Mouse (Mus musculus) thymus, adult 2 months (tissue): Measurements from ENCODE around the gene Hecw2. TPM values are rescaled to one million over a fixed set of nuclear protein-coding genes. Genes with fewer than 3 reads are reported as not detected.

Experiments used
- DNase-seq: peaks from one replicate; pipeline ENCODE4 v3.0.0; 2021
- H3K27ac ChIP-seq: fragments of 200-500 bp; 2 replicates; pipeline ENCODE4 v1.5.1; 2012; ENCODE audit warnings: low read length, control low read depth; ENCODE audit not compliant: control insufficient read depth, insufficient read depth
- H3K27me3 ChIP-seq: fragments of 200-500 bp; 2 replicates; pipeline ENCODE4 v1.6.1; 2012; ENCODE audit warnings: mild to moderate bottlenecking, low read length, moderate library complexity, mixed read lengths; ENCODE audit not compliant: control insufficient read depth, insufficient read depth
- H3K36me3 ChIP-seq: fragments of 200-500 bp; 2 replicates; pipeline ENCODE4 v1.6.1; 2012; ENCODE audit warnings: mild to moderate bottlenecking, low read length, moderate library complexity; ENCODE audit not compliant: control insufficient read depth, insufficient read depth
- H3K4me1 ChIP-seq: fragments of 200-500 bp; replicated peaks from 2 replicates; pipeline ENCODE4 v1.6.1; 2012; ENCODE audit warnings: low read length; ENCODE audit not compliant: control insufficient read depth, insufficient read depth
- H3K4me3 ChIP-seq: fragments of 200-500 bp; 2 replicates; pipeline ENCODE4 v1.5.1; 2012; ENCODE audit warnings: mild to moderate bottlenecking, low read length, control low read depth, moderate library complexity; ENCODE audit not compliant: control insufficient read depth, insufficient read depth
- CTCF ChIP-seq: fragments of 200-500 bp; IDR thresholded peaks from 2 replicates; pipeline ENCODE4 v1.5.1; 2012; ENCODE audit warnings: mild to moderate bottlenecking, control low read depth, low read length, moderate library complexity, borderline replicate concordance; ENCODE audit not compliant: control insufficient read depth, poor library complexity, insufficient read depth; ENCODE audit errors: extremely low read depth
- POLR2A ChIP-seq: fragments of 200-500 bp; IDR thresholded peaks from 2 replicates; pipeline ENCODE4 v1.6.1; 2012; ENCODE audit warnings: mild to moderate bottlenecking, low read length, control low read depth, moderate library complexity; ENCODE audit not compliant: control insufficient read depth, poor library complexity, insufficient read depth; ENCODE audit errors: extremely low read depth
- WGBS: fragments of 180-500 bp; shearing (Covaris S2); methylation state at CpG from one replicate; pipeline ENCODE4 v1.1.7; 2018; 5-methylcytosine and 5-hydroxymethylcytosine counted together
- polyA plus RNA-seq: library from polyadenylated mRNA; depleted of rRNA; stranded (reverse); fragments of >200 nt; gene quantifications from 2 replicates; pipeline ENCODE4 v1.2.3, GENCODE M21; 2012

Hecw2 gene
- polyA plus RNA-seq, 1 experiment: 0.55 TPM

- Histone ChIP-seq H3K27me3 (no peaks in the 10 kb centered on the region), H3K4me1 (no peaks in the 10 kb centered on the region), H3K4me3 (no peak overlapping the region), H3K36me3 (no peaks in the 10 kb centered on the region), H3K27ac (no peak overlapping the region)
- WGBS: 53% methylated on average over 5 of the region's 5 CpGs
- DNase-seq: no peak
- TF ChIP-seq POLR2A: no peak
Observed at GRCm38 (mm10) chr1:54005860-54006386, 189.0 kb downstream of the Hecw2 start.

DNA sequence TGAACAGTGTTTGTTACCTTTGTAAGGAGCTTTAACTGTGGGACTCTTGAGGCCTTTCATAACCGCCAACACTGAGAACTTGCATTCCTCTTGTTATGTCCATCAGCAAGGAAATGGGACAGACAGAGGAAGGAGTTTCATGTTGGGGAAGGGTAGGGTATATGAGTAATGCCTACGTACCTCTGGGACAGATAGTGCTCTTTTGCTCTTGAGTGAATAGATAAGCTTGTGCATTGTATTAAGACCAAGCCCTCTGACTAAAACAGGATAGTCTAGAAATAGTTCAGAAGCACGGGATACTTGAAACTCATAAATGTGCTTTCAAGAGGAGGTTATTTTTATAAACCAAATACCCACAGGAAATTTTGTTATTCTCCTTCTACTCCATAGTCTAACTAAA is 191.7 kb downstream of the Hecw2 start:
- no peaks in the 10 kb centered on the region for H3K27me3 ChIP-seq
- no peak overlapping the region for H3K27ac ChIP-seq
- H3K36me3 ChIP-seq: no peaks in the 10 kb centered on the region
- DNase-seq: no peak
- TF ChIP-seq CTCF (no peak), POLR2A (no peak)
- no peak overlapping the region for H3K4me3 ChIP-seq
- 82% methylated on average over 3 of the region's 3 CpGs for WGBS
- H3K4me1 ChIP-seq: no peaks in the 10 kb centered on the region

- no peaks in the 10 kb centered on the region for H3K4me1 ChIP-seq
- 93% methylated on average over 2 of the region's 2 CpGs for WGBS
- H3K36me3 ChIP-seq: no peaks in the 10 kb centered on the region
- no peak overlapping the region for H3K4me3 ChIP-seq
- TF ChIP-seq CTCF (no peak), POLR2A (no peak)
- no peak for DNase-seq
- H3K27ac ChIP-seq: no peak overlapping the region
- H3K27me3 ChIP-seq: no peaks in the 10 kb centered on the region
Observed at GRCm38 (mm10) chr1:54002077-54002476, 192.9 kb downstream of the Hecw2 start.

GRCm38 (mm10) chr1:53997239-53997638 is 197.7 kb downstream of the Hecw2 start:
- no peak overlapping the region for H3K4me3 ChIP-seq
- 100% methylated on average over 1 of the region's 1 CpGs for whole genome bisulfite sequencing
- H3K4me1 ChIP-seq: no peaks in the 10 kb centered on the region
- TF ChIP-seq POLR2A (no peak), CTCF (no peak)
- H3K27ac ChIP-seq: no peak overlapping the region
- no peak for DNase-seq
- H3K27me3 ChIP-seq: no peaks in the 10 kb centered on the region
- H3K36me3 ChIP-seq: no peaks in the 10 kb centered on the region

- H3K36me3 ChIP-seq: no peaks in the 10 kb centered on the region
- DNase-seq: no peak
- no peaks in the 10 kb centered on the region for H3K27me3 ChIP-seq
- H3K27ac ChIP-seq: no peak overlapping the region
- 71% methylated on average over 8 of the region's 8 CpGs for WGBS
- H3K4me1 ChIP-seq: no peaks in the 10 kb centered on the region
- H3K4me3 ChIP-seq: no peak overlapping the region
- TF ChIP-seq POLR2A: no peak
- no peak for TF ChIP-seq CTCF
Observed at GRCm38 (mm10) chr1:53986185-53986892, 208.6 kb downstream of the Hecw2 start.

- no peaks in the 10 kb centered on the region; the same call in 1 of the 2 replicates for H3K4me1 ChIP-seq
- H3K36me3 ChIP-seq: no peaks in the 10 kb centered on the region
- no peak for DNase-seq
- H3K27ac ChIP-seq: no peak overlapping the region
- H3K27me3 ChIP-seq: no peaks in the 10 kb centered on the region
- H3K4me3 ChIP-seq: no peak overlapping the region
- WGBS: 78% methylated on average over 2 of the region's 2 CpGs
- TF ChIP-seq POLR2A (no peak), CTCF (no peak)
Observed at GRCm38 (mm10) chr1:53978514-53978831, 216.5 kb downstream of the Hecw2 start.
